Mouse (Mus musculus): ENCODE measurements around the gene Kcna3. TPM values are rescaled to one million over a fixed set of nuclear protein-coding genes. Genes with fewer than 3 reads are reported as not detected.

The Kcna3 gene
- total RNA-seq, 2 experiments from 2014 or later, result 6.9 to 13.3 TPM

GRCm38 (mm10) chr3:107062771-107063170 lies 26.8 kb downstream of the Kcna3 start:
- ATAC-seq (ENCODE audit: poor library complexity, severe bottlenecking), result peak; percentile 90

- no peak for ATAC-seq (ENCODE audit: poor library complexity, severe bottlenecking)
These were observed 29.6 kb downstream of the Kcna3 start for GRCm38 (mm10) chr3:107065510-107066095.

- no peak for ATAC-seq (ENCODE audit: poor library complexity, severe bottlenecking)
These were observed 30.3 kb downstream of the Kcna3 start for GRCm38 (mm10) chr3:107066165-107066850.

- ATAC-seq (ENCODE audit: poor library complexity, severe bottlenecking), result peak; percentile 50; the same call in 1 of the 2 replicates
These were observed 31.3 kb downstream of the Kcna3 start for GRCm38 (mm10) chr3:107067245-107067644.

GRCm38 (mm10) chr3:107073863-107074262 lies 37.9 kb downstream of the Kcna3 start:
- no peak for ATAC-seq (ENCODE audit: poor library complexity, severe bottlenecking)

GRCm38 (mm10) chr3:107075705-107076104 lies 39.7 kb downstream of the Kcna3 start:
- ATAC-seq (ENCODE audit: poor library complexity, severe bottlenecking), result no peak

GRCm38 (mm10) chr3:107076658-107077057 lies 40.7 kb downstream of the Kcna3 start:
- ATAC-seq (ENCODE audit: poor library complexity, severe bottlenecking), result peak; percentile 29

GRCm38 (mm10) chr3:107077101-107077500 lies 41.1 kb downstream of the Kcna3 start:
- no peak for ATAC-seq (ENCODE audit: poor library complexity, severe bottlenecking)

- no peak for ATAC-seq (ENCODE audit: poor library complexity, severe bottlenecking)
These were observed 44.8 kb downstream of the Kcna3 start for GRCm38 (mm10) chr3:107080803-107081202.

GRCm38 (mm10) chr3:107081227-107081626 lies 45.3 kb downstream of the Kcna3 start:
- peak; percentile 66 for ATAC-seq (ENCODE audit: poor library complexity, severe bottlenecking)

GRCm38 (mm10) chr3:107084586-107084985 lies 48.6 kb downstream of the Kcna3 start:
- peak; percentile 75 for ATAC-seq (ENCODE audit: poor library complexity, severe bottlenecking)

GRCm38 (mm10) chr3:107087410-107087809 lies 51.4 kb downstream of the Kcna3 start:
- ATAC-seq (ENCODE audit: poor library complexity, severe bottlenecking), result peak; percentile 87

Other genes starting within 250 kb of the Kcna3 start
- 586 and 665 TPM in 2 replicates for gene Cd53, start 246.0 kb upstream of the Kcna3 start, total RNA-seq (2015)
- 642 and 690 TPM in 2 replicates for gene Cd53, start 246.0 kb upstream of the Kcna3 start, total RNA-seq (2017)
- not detected in 2 replicates for gene Olfr266, start 209.9 kb upstream of the Kcna3 start, total RNA-seq (2015)
- not detected in 2 replicates for gene Olfr266, start 209.9 kb upstream of the Kcna3 start, total RNA-seq (2017)
- under 0.01 and 0.07 TPM in 2 replicates for gene Kcna2, start 65.0 kb downstream of the Kcna3 start, total RNA-seq (2015)
- gene Kcna2, start 65.0 kb downstream of the Kcna3 start, total RNA-seq (2017), result 0.04 TPM in 1 of 2 replicates, not detected in the other
- gene Kcna10, start 146.9 kb downstream of the Kcna3 start, total RNA-seq (2015), result not detected in 2 replicates
- not detected in 2 replicates for gene Kcna10, start 146.9 kb downstream of the Kcna3 start, total RNA-seq (2017)
- gene Cym, start 185.6 kb downstream of the Kcna3 start, total RNA-seq (2015), result 0.25 and 0.74 TPM in 2 replicates
- not detected in 2 replicates for gene Cym, start 185.6 kb downstream of the Kcna3 start, total RNA-seq (2017)
- gene A630076J17Rik, start 194.4 kb downstream of the Kcna3 start, total RNA-seq (2015), result not detected in 2 replicates
- gene A630076J17Rik, start 194.4 kb downstream of the Kcna3 start, total RNA-seq (2017), result not detected in 2 replicates
- gene Prok1, start 203.5 kb downstream of the Kcna3 start, total RNA-seq (2015), result not detected in 2 replicates
- not detected in 2 replicates for gene Prok1, start 203.5 kb downstream of the Kcna3 start, total RNA-seq (2017)
- 194 and 214 TPM in 2 replicates for gene Lamtor5, start 242.7 kb downstream of the Kcna3 start, total RNA-seq (2015)
- 72.6 and 72.9 TPM in 2 replicates for gene Lamtor5, start 242.7 kb downstream of the Kcna3 start, total RNA-seq (2017)